Mouse (Mus musculus): Measurements from ENCODE around the gene Mars2. TPM values are rescaled to one million over a fixed set of nuclear protein-coding genes. Genes with fewer than 3 reads are reported as not detected.

Mars2 gene
- 1.6 TPM for polyA plus RNA-seq (2014; fragmentation: Illumina TruSeq; extraction: RNeasy Lipid Tissue Mini Kit (QIAGEN cat#74804); ENCODE audit: low read depth, low replicate concordance)

DNA sequence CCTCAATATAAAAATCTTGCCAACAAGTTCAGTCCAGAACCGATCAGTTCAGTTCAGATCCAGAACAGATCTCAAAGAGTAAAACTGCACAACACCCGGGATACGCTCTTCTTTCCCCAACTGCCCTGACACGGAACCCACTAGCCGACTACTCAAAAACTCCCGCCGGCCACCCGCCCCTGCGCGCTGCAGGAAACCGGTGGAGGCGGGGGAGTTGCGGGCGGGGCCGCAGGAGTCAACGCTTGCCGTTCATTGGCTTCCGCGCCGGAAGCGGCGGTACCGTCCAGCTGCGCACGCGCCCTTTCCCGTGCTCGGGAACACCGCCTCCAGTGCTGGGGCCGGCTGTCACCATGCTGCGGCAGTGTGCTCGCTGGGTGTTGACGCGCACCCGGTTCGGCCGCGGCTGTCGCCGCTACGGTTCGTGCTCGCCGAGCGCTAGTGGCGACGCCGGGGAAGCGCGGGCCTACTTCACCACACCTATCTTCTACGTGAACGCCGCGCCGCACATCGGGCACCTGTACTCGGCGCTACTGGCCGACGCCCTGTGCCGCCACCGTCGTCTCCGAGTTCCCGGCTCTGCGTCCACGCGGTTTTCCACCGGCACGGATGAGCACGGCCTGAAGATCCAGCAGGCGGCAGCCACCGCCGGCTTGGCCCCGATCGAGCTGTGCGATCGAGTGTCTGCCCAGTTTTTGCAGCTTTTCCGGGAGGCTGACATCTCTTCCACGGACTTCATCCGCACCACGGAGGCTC is at the start of gene Mars2:
Gene Mars2, plus strand, starts transcription at position 288 of the 753 bp plus-strand sequence.

DNA sequence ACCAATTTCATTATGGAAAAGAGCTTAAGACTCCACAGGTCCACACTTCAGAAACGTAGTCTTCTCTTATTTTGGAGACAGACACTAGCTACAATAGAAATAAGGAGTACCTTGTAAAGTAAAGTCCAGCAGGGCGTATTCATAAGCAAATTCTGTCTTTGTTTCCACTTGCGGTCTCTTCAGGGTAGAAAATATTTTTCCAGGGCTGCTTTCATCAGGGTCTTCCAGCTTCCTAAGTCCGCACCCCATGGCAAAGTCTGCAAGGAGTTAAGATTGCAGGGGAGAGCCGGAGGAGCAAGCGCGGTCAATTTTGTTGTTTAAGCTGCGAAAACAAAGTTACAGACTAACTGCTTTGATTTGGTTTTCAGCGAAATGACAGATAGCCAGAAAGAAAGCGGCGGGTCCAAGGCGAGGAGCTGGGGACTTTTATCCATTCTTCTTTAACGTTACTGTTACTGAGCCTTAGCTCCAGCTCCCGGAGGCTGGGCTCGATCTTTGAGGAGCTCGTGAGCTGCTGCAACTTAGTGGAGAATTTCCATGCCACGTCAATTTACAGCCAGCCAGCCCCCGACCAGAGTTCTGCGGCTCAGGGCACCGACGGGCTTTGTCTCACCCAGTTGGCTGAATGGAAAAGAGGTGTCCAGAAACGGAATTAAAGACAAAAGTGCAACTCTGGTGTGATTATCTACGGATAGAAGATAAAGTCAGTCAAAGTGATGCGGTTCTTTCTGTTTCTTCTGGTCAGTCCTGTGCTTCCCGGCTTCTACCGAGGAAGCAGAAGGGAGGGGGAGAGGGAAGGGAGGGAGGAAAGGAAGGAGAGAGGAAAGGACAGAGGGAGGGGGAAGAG is 10.7 kb upstream of the Mars2 start, which contains the start of gene Rftn2:
Gene Rftn2, minus strand, starts transcription at position 772 of the 847 bp plus-strand sequence.

Other genes with a start within 250 kb of the Mars2 start
- 104 TPM for gene Sf3b1, start 209.7 kb upstream of the Mars2 start, polyA plus RNA-seq (2014; fragmentation: Illumina TruSeq; extraction: RNeasy Lipid Tissue Mini Kit (QIAGEN cat#74804); ENCODE audit: low read depth, low replicate concordance)
- 25.0 TPM for gene Coq10b, start 184.4 kb upstream of the Mars2 start, polyA plus RNA-seq (2014; fragmentation: Illumina TruSeq; extraction: RNeasy Lipid Tissue Mini Kit (QIAGEN cat#74804); ENCODE audit: low read depth, low replicate concordance)
- gene Hspe1, start 149.0 kb upstream of the Mars2 start, polyA plus RNA-seq (2014; fragmentation: Illumina TruSeq; extraction: RNeasy Lipid Tissue Mini Kit (QIAGEN cat#74804); ENCODE audit: low read depth, low replicate concordance) = 154 TPM
- gene Hspd1, start 148.9 kb upstream of the Mars2 start, polyA plus RNA-seq (2014; fragmentation: Illumina TruSeq; extraction: RNeasy Lipid Tissue Mini Kit (QIAGEN cat#74804); ENCODE audit: low read depth, low replicate concordance) = 167 TPM
- gene Mob4, start 105.9 kb upstream of the Mars2 start, polyA plus RNA-seq (2014; fragmentation: Illumina TruSeq; extraction: RNeasy Lipid Tissue Mini Kit (QIAGEN cat#74804); ENCODE audit: low read depth, low replicate concordance) = 33.5 TPM
- 3.0 TPM for gene Rftn2, start 10.4 kb upstream of the Mars2 start, polyA plus RNA-seq (2014; fragmentation: Illumina TruSeq; extraction: RNeasy Lipid Tissue Mini Kit (QIAGEN cat#74804); ENCODE audit: low read depth, low replicate concordance)
- gene Boll, start 126.3 kb downstream of the Mars2 start, polyA plus RNA-seq (2014; fragmentation: Illumina TruSeq; extraction: RNeasy Lipid Tissue Mini Kit (QIAGEN cat#74804); ENCODE audit: low read depth, low replicate concordance) = 2.5 TPM
- 8.0 TPM for gene Plcl1, start 168.7 kb downstream of the Mars2 start, polyA plus RNA-seq (2014; fragmentation: Illumina TruSeq; extraction: RNeasy Lipid Tissue Mini Kit (QIAGEN cat#74804); ENCODE audit: low read depth, low replicate concordance)

All from adipose tissue, adult 10 weeks (tissue).